Mouse (Mus musculus) thymus, adult 2 months (tissue): ENCODE results near the gene Cby1.

Source experiments
- CTCF ChIP-seq: fragments of 200-500 bp; IDR thresholded peaks from 2 replicates; pipeline ENCODE4 v1.5.1; 2012; ENCODE audit warnings: mild to moderate bottlenecking, control low read depth, low read length, moderate library complexity, borderline replicate concordance; ENCODE audit not compliant: control insufficient read depth, poor library complexity, insufficient read depth; ENCODE audit errors: extremely low read depth
- POLR2A ChIP-seq: fragments of 200-500 bp; IDR thresholded peaks from 2 replicates; pipeline ENCODE4 v1.6.1; 2012; ENCODE audit warnings: mild to moderate bottlenecking, low read length, control low read depth, moderate library complexity; ENCODE audit not compliant: control insufficient read depth, poor library complexity, insufficient read depth; ENCODE audit errors: extremely low read depth

GRCm38 (mm10) chr15:79651481-79651880 is 7.5 kb upstream of the Cby1 start:
- TF ChIP-seq POLR2A, result no peak
- peak; percentile 54; the same call in 1 of the 2 replicates for TF ChIP-seq CTCF
